Mouse (Mus musculus) bone marrow macrophage, adult 2 months (primary cell): ENCODE results near the gene Sim1. TPM values are rescaled to one million over a fixed set of nuclear protein-coding genes. Genes with fewer than 3 reads are reported as not detected.

ENCODE experiments used
- H3K27ac ChIP-seq: 2 replicates; pipeline ENCODE4 v1.5.1; 2012; ENCODE audit warnings: low read depth, low read length; ENCODE audit not compliant: insufficient read depth
- H3K4me1 ChIP-seq: 2 replicates; pipeline ENCODE4 v1.6.1; 2012; ENCODE audit warnings: low read length; ENCODE audit not compliant: control insufficient read depth, insufficient read depth
- H3K4me3 ChIP-seq: 2 replicates; pipeline ENCODE4 v1.5.1; 2012; ENCODE audit warnings: mild to moderate bottlenecking, low read length, moderate library complexity; ENCODE audit not compliant: insufficient read depth
- CTCF ChIP-seq: IDR thresholded peaks from 2 replicates; pipeline ENCODE4 v1.5.1; 2012; ENCODE audit warnings: low read depth, mild to moderate bottlenecking, low read length, moderate library complexity
- POLR2A ChIP-seq: IDR thresholded peaks from 2 replicates; pipeline ENCODE4 v1.6.1; 2012; ENCODE audit warnings: mild to moderate bottlenecking, low read depth, low read length, borderline replicate concordance
- polyA plus RNA-seq: library from polyadenylated mRNA; stranded (reverse); fragments of >200 nt; gene quantifications from 2 replicates; pipeline ENCODE4 v1.2.4, GENCODE M21; 2012; ENCODE audit not compliant: missing spikeins, insufficient read depth, insufficient read length

Sim1 gene
- polyA plus RNA-seq, 1 experiment = not detected

DNA sequence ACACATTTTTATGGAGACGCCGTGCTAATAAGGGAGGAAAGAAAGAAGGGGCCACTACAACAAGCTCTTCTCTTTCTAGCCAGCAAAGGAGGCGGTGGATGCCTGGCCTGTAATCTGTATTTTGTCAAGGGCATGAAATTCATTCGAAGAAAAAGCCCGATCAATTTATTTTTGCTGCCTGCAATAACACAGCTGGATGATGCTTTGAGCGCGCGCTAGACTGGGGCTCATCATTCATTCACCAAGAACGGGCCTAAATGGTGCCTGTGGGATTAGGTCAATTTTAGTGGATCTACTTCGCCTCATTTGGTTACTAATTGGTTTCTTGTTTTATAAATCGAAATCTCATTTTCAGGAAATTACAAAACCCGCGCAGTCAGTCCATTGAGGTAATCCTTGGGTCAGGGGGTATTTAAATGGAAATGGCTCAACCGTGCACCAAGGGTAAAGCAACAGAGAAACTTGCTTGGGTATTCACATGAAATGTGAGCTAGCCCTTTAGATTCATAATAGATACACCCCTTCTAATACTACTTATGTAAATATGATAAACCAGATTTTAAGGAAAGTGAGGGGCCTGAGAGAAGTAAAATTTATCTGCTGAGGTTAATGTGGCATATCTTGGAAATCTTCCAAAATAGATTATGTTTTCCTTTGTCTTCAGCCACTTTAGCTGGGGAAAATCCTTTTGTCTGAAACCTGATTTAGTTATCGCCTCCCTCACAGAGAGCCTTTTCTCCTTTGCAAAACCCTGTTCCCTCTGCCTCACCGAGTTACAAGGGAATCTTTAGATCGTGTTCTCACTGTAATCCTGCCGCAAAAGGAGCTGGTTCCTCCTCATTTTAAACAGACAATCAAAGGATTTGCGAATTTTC, 7.3 kb downstream of the Sim1 start:
- Histone ChIP-seq H3K27ac (no peak overlapping the region), H3K4me1 (no peaks in the 10 kb centered on the region), H3K4me3 (no peak overlapping the region)
- no peak for TF ChIP-seq POLR2A
- no peak for TF ChIP-seq CTCF

DNA sequence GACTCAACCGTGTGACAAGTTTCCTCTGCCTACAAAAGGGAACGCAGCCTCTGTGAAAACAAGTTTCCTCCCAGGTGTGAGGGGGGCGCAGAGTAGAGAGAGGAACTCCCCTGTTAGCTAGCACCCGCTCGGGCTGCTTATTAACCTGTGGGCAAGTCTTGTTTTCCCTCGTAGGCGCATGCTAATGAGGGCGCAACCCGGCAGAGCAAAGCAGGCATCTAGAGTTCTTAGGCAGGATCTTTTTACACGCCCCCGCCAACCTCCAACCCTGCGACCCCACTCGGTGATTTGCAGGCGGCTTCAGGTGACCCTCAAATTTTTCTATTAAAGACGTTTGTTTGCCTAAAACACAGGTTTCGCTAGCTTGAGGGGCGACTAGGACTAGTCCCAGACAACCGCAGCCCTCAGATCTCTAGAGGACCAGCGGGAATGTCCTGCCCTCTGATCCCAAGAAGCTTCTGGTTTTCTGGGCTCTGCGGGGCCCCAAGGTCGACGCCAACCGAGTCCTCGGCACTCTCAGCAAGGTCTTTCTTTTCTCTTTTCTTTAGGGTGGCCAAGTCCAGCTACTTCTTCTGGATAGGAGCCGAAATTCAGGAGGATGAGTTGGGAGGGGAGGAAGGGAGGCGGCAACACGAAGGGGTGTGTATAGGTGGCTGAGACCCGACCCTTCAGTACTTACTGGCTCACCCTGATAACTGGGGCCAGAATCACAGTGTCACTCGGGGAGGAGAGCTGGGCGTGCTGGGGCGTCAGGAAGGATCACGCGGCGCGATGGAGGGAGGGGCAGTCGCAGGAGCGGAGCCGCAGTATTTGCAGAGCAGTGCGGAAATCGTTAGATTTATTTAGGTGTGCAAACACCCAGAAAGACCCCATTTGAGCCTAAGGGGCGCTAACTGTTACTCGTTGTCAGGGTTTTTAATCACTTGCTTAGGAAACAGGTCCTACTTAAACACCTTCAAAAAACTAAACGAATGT, 8.5 kb downstream of the Sim1 start:
- Histone ChIP-seq H3K4me3 (no peak overlapping the region), H3K4me1 (no peaks in the 10 kb centered on the region), H3K27ac (no peak overlapping the region)
- TF ChIP-seq CTCF = no peak
- no peak for TF ChIP-seq POLR2A

DNA sequence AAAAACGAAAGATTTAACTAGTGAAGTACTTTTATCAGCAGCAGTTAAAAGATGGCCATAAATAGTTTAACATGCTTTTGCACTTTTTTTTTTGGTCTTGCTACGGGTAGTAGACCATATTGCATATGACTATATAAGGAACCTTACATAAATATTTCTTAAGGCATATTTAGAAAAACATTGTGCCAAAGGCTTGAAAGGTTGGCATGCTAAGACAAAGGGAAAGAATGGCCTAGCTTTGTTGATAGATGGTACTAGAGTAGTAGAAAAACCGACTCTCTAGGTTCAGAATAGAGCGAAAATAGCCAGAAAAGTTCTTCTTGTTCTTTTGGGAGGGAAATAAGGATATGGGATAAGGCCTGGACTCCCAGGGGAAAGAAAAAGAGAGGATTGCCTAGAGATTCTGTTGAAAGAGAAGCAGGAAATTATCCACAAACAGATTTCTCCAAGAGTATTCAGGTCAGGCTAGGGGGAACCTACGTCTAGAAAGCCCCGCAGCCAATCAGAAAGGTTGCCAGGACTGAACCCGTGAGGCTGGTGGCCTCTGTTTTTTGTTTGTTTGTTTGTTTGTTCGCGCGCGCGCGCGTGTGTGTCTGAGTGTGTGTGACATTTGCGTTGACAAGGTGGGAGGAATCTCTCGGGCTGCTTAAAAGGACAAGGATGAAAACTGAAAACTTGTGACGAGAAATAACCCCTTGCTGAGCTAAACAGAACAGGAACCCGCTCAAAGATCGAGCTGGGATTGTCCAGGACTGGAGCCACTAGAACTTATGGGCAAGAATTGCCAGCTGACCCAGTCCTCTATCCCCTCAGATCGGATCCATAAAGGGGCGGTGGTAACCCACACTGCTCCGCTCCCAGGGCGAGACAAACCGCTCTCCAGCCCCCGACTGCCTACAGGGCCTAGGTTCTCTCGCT, 9.6 kb downstream of the Sim1 start:
- H3K4me1 ChIP-seq = no peaks in the 10 kb centered on the region
- TF ChIP-seq POLR2A (no peak), CTCF (no peak)

DNA sequence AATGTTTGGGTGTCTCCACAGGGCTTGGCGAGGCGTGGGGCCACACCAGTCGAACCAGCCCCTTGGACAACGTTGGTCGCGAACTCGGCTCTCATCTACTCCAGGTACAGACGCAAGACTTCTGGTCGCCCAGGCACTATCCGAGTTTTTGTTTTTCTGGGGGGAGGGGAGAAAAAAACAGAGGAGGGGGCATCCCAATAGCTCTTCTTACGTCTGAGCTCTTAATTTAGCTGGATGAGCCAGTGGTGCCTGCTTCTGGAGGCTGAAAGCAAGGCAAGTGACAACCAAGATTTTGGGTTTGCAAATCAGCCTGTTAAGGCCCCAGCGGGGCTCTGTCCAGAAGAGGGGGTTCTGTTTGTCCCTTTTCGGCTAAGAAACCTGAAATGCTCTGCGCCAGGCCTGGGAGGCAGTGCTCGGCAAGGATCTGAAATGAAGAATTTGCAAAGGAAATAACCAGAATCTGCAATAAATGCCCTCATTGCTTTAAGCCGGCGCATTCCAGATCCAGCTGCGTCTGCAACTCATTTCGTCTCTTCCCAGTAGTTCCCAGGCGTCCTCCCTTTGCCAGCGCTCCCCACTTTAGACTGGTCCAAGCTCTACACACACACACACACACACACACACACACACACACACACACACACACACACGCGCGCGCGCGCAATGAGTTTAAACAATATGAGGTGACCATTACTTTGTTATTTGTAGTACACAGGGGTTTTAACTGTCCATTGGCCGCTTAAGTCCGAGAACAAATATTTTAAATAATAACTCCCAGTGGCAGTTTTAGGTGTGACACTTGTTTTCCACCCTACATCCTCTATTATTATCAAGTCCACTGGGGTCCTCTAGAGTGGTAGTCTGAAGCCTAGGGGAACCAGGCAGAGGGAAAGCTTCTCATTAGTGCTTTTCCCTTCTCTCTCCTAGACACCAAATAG, 10.5 kb downstream of the Sim1 start:
- no peak for TF ChIP-seq CTCF
- no peak for TF ChIP-seq POLR2A
- Histone ChIP-seq H3K4me3 (no peak overlapping the region), H3K27ac (no peak overlapping the region), H3K4me1 (no peaks in the 10 kb centered on the region)

More for the DNA sequence above, 9.6 kb downstream of the Sim1 start:
- Histone ChIP-seq H3K27ac (no peak overlapping the region), H3K4me3 (no peak overlapping the region)

DNA sequence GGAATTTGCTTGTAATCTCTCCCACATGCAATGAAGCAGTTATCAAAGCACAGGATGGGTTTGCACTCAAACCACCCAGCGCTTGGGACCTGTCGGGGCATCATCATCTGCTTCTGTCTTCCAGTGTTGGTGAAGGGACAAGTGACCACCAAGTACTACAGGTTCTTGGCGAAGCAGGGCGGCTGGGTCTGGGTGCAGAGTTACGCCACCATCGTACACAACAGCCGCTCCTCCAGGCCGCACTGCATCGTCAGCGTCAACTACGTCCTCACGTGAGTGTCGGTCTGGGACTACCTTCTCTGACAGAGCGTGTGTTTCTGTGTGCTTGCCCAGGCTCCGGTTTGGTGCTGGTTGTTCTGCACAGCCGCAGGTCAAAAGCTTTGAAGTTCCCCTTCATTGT, 15.8 kb downstream of the Sim1 start:
- H3K27ac ChIP-seq = no peak overlapping the region
- TF ChIP-seq CTCF (no peak), POLR2A (no peak)
- no peaks in the 10 kb centered on the region for H3K4me1 ChIP-seq
- H3K4me3 ChIP-seq = peak overlapping the region; percentile 51

DNA sequence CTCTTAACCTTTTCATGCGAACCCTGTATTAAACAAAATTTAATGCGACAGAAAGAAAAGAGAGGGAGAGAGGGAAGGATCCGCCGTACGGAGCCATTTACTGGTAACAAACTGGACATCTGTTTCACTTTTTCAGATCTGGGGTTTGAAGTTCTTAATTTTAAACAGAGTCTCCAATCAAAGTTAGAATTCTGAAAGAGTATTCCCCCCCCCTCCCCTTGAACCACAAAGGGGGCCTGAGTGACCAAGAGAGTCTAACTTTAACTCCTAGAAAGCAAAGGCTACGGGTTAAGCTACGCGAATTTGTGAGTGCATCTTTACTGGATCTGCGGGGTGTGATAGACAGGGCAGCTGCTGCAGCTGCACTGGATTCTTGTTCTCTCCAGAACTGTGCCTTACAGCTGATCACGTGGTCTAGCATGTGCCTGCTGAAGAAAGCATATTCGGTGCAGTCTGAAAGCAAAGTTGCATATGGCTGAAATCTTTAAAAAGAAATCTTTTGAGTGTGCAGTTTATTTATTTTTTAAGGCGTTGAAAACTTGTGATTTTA, 16.4 kb downstream of the Sim1 start:
- TF ChIP-seq CTCF (no peak), POLR2A (no peak)
- Histone ChIP-seq H3K4me3 (peak overlapping the region; percentile 51), H3K4me1 (no peaks in the 10 kb centered on the region), H3K27ac (no peak overlapping the region)

DNA sequence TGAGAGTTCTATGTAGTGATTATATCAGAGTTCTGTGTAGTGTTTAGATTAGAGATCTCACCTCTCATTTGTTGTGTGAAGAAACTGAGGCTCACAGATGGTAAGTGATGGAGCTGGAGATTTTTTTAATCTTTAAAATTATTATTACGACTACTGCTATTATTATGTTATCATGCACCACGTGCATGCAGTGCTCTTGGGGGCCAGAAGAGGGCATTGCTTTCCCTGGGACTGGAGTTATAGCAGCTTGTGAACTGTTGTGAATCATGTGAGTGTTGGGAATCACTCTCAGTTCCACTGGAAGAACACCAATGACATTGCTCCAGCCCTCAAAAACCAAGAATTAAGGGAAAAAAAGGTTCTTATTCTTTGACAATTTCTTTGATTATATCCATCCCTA, 21.1 kb downstream of the Sim1 start:
- no peak for TF ChIP-seq CTCF
- TF ChIP-seq POLR2A = no peak
- Histone ChIP-seq H3K4me3 (no peak overlapping the region), H3K4me1 (no peaks in the 10 kb centered on the region), H3K27ac (no peak overlapping the region)

DNA sequence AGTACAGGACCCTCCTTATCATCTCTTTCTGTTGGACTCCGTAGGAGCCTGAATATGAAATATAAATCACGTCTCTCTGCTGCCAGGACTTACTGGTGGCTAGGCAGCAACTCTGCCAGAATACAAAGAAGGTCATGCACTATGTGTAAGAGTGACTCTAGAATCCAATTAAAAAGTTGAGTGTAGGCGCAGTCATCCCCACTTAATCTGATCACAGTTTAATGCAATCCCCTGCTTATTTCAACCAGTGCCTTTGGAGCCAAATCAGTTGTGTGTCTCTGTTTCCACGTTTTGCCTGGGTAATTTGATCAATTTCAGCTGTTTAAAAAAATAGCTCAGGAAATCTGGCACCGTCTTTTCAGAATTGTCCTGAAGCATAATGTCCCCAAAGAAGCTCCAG, 34.7 kb downstream of the Sim1 start:
- no peak for TF ChIP-seq POLR2A
- TF ChIP-seq CTCF = no peak
- Histone ChIP-seq H3K4me3 (no peak overlapping the region), H3K27ac (no peak overlapping the region), H3K4me1 (no peaks in the 10 kb centered on the region)

DNA sequence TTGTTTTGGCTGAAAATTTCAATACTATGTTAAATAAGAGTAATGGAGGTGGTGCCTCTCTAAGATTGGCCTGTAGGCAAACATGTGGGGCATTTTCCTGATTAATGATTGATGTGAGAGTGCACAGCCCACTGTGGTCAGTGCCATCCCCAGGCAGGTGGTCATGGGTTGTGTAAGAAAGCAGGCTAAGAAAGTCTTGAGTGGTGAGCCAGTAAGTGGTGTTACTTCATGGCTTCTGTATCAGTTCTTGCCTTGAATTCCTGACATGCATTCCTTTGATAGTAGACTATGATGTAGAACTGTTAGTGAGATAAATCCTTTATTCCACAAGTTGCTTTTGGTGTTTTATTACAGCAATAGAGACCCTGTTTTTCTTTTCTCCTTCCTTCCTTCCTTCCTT, 41.1 kb downstream of the Sim1 start:
- no peak for TF ChIP-seq POLR2A
- no peak for TF ChIP-seq CTCF
- no peak overlapping the region for H3K4me3 ChIP-seq
- no peak overlapping the region for H3K27ac ChIP-seq
- H3K4me1 ChIP-seq = no peaks in the 10 kb centered on the region
